Mouse (Mus musculus): ENCODE data around the gene Kcnj12. TPM values are rescaled to one million over a fixed set of nuclear protein-coding genes. Genes with fewer than 3 reads are reported as not detected.

Kcnj12 gene
- total and polyA plus RNA-seq, 3 experiments: not detected

- no peak overlapping the region for H3K4me3 ChIP-seq (ENCODE audit: control insufficient read depth in 1 of 2, insufficient read depth in 1 of 2, low read depth in 2 of 2, low read length in 2 of 2)
- no peak for TF ChIP-seq USF1 (IDR thresholded peaks at IDR 0.05; ENCODE audit: low read depth, low read length)
- no peak for TF ChIP-seq POLR2AphosphoS2 (IDR thresholded peaks at IDR 0.05; ENCODE audit: low read length)
- no peak for TF ChIP-seq ELF1 (IDR thresholded peaks at IDR 0.05; ENCODE audit: low read depth, low read length)
- TF ChIP-seq RCOR1 (IDR thresholded peaks at IDR 0.05; ENCODE audit: low read depth, low read length): no peak
- TF ChIP-seq NRF1 (IDR thresholded peaks at IDR 0.05; ENCODE audit: insufficient read depth, low read depth, low read length, poor library complexity, severe bottlenecking): no peak
- TF ChIP-seq POLR2AphosphoS5 (IDR thresholded peaks at IDR 0.05; ENCODE audit: borderline replicate concordance, low read depth, low read length): no peak
- no peak for TF ChIP-seq MAZ (IDR thresholded peaks at IDR 0.05; ENCODE audit: low read depth, low read length)
- TF ChIP-seq POLR2A (IDR thresholded peaks at IDR 0.05; ENCODE audit: control insufficient read depth in 1 of 2, insufficient read depth in 1 of 2, low read depth in 1 of 2, low read length in 2 of 2, poor library complexity in 1 of 2): no peak
- no peak for TF ChIP-seq KAT2A (conservative IDR thresholded peaks at IDR 0.05; ENCODE audit: low read depth, low read length)
- TF ChIP-seq ZNF384 (IDR thresholded peaks at IDR 0.05; ENCODE audit: low read depth, low read length): no peak
- no peak for TF ChIP-seq ETS1 (IDR thresholded peaks at IDR 0.05; ENCODE audit: low read depth, low read length)
- TF ChIP-seq GABPA (IDR thresholded peaks at IDR 0.05; ENCODE audit: low read depth, low read length): no peak
- TF ChIP-seq CHD1 (IDR thresholded peaks at IDR 0.05; ENCODE audit: low read depth, low read length): no peak
- TF ChIP-seq RAD21 (IDR thresholded peaks at IDR 0.05; ENCODE audit: low read depth, low read length): no peak
- TF ChIP-seq SIN3A (IDR thresholded peaks at IDR 0.05; ENCODE audit: low read length): no peak
- no peak for TF ChIP-seq ZKSCAN1 (IDR thresholded peaks at IDR 0.05; ENCODE audit: low read depth, low read length)
Observed at GRCm38 (mm10) chr11:61063503-61063902, 41.1 kb downstream of the Kcnj12 start.

GRCm38 (mm10) chr11:61065620-61066019, 43.3 kb downstream of the Kcnj12 start:
- H3K4me3 ChIP-seq (ENCODE audit: control insufficient read depth in 1 of 2, insufficient read depth in 1 of 2, low read depth in 2 of 2, low read length in 2 of 2): no peak overlapping the region
- H3K9ac ChIP-seq (ENCODE audit: control insufficient read depth, low read depth, low read length, poor library complexity, severe bottlenecking): no peak overlapping the region
- no peaks in the 10 kb centered on the region for H3K79me2 ChIP-seq (ENCODE audit: control insufficient read depth, insufficient read depth, low read length, poor library complexity)
- no peak for DNase-seq (ENCODE audit: low read depth, low spot score)
- H3K9me3 ChIP-seq (replicated peaks; ENCODE audit: insufficient read depth, low read length): no peaks in the 10 kb centered on the region
- TF ChIP-seq USF1 (IDR thresholded peaks at IDR 0.05; ENCODE audit: low read depth, low read length) (no peak), POLR2AphosphoS2 (IDR thresholded peaks at IDR 0.05; ENCODE audit: low read length) (no peak), ZMIZ1 (IDR thresholded peaks at IDR 0.05; ENCODE audit: low read depth, low read length) (no peak), TBP (IDR thresholded peaks at IDR 0.05; ENCODE audit: low read depth, low read length) (no peak), GABPA (IDR thresholded peaks at IDR 0.05; ENCODE audit: low read depth, low read length) (no peak), HCFC1 (IDR thresholded peaks at IDR 0.05; ENCODE audit: low read depth, low read length) (no peak), CTCF (IDR thresholded peaks at IDR 0.05 in 2 of 3, conservative IDR thresholded peaks at IDR 0.05 in 1 of 3; ENCODE audit: control insufficient read depth in 1 of 3, insufficient read depth in 1 of 3, low read depth in 2 of 3, low read length in 3 of 3, poor library complexity in 1 of 3, severe bottlenecking in 1 of 3) (no peak), RAD21 (IDR thresholded peaks at IDR 0.05; ENCODE audit: low read depth, low read length) (no peak), NELFE (IDR thresholded peaks at IDR 0.05; ENCODE audit: low read depth, low read length) (no peak), SMC3 (IDR thresholded peaks at IDR 0.05; ENCODE audit: low read depth, low read length) (no peak)
- peaks cover 0 to 16% of the 10 kb centered on the region in 2 experiments; a peak in 2 of 4 replicates for H3K4me1 ChIP-seq (ENCODE audit: control insufficient read depth in 1 of 2, insufficient read depth in 2 of 2, low read length in 2 of 2)
- peaks cover 4 to 6% of the 10 kb centered on the region in 2 experiments for H3K27me3 ChIP-seq (ENCODE audit: control insufficient read depth in 1 of 2, insufficient read depth in 2 of 2, low read length in 2 of 2)
- H3K36me3 ChIP-seq (ENCODE audit: control insufficient read depth in 1 of 2, insufficient read depth in 2 of 2, low read length in 2 of 2): no peaks in the 10 kb centered on the region
- no peak overlapping the region for H3K27ac ChIP-seq (ENCODE audit: control insufficient read depth, low read depth, low read length)

More at GRCm38 (mm10) chr11:61063503-61063902, 41.1 kb downstream of the Kcnj12 start:
- H3K4me1 ChIP-seq (ENCODE audit: control insufficient read depth in 1 of 2, insufficient read depth in 2 of 2, low read length in 2 of 2): peaks cover 0 to 12% of the 10 kb centered on the region in 2 experiments; a peak in 2 of 4 replicates
- H3K9me3 ChIP-seq (replicated peaks; ENCODE audit: insufficient read depth, low read length): no peaks in the 10 kb centered on the region
- no peak for DNase-seq (ENCODE audit: low read depth, low spot score)
- no peaks in the 10 kb centered on the region for H3K36me3 ChIP-seq (ENCODE audit: control insufficient read depth in 1 of 2, insufficient read depth in 2 of 2, low read length in 2 of 2)
- no peaks in the 10 kb centered on the region for H3K79me2 ChIP-seq (ENCODE audit: control insufficient read depth, insufficient read depth, low read length, poor library complexity)
- no peak overlapping the region for H3K9ac ChIP-seq (ENCODE audit: control insufficient read depth, low read depth, low read length, poor library complexity, severe bottlenecking)
- no peak overlapping the region for H3K27ac ChIP-seq (ENCODE audit: control insufficient read depth, low read depth, low read length)
- H3K27me3 ChIP-seq (ENCODE audit: control insufficient read depth in 1 of 2, insufficient read depth in 2 of 2, low read length in 2 of 2): peaks cover 4 to 6% of the 10 kb centered on the region in 2 experiments
